Mouse (Mus musculus) megakaryocyte, embryonic 14.5 days (primary cell): Measurements from ENCODE around the gene Angptl4.

ENCODE experiments used
- FLI1 ChIP-seq: IDR thresholded peaks from 2 replicates; pipeline ENCODE4 v1.6.1; 2012; ENCODE audit warnings: low read length, inconsistent platforms, mixed read lengths
- GATA1 ChIP-seq: IDR thresholded peaks from 3 replicates; pipeline ENCODE4 v1.6.1; 2012; ENCODE audit warnings: mixed read lengths, low read length, inconsistent platforms, borderline replicate concordance

GRCm38 (mm10) chr17:33754656-33755055 is 27.0 kb downstream of the Angptl4 start:
- TF ChIP-seq GATA1 (no peak), FLI1 (no peak)
